Mouse (Mus musculus) intestine, embryonic 14.5 days (tissue): ENCODE data around the gene Sstr2. TPM values are rescaled to one million over a fixed set of nuclear protein-coding genes. Genes with fewer than 3 reads are reported as not detected.

Source experiments
- ATAC-seq: fragments of 200-750 bp; cut with Nextera tagmentation; replicated peaks from 2 replicates; pipeline ENCODE4 v1.8.0; 2017; ENCODE audit warnings: low read depth, moderate number of reproducible peaks, moderate TSS enrichment, moderate library complexity; ENCODE audit not compliant: low FRiP score, low TSS enrichment
- DNase-seq: peaks from one replicate; pipeline ENCODE4 v3.0.0-alpha.2; 2018; ENCODE audit warnings: low spot score
- H3K27ac ChIP-seq: fragments of 300-500 bp; sonication (generic); 2 replicates; pipeline ENCODE4 v1.5.1; 2014; ENCODE audit warnings: low read depth, mild to moderate bottlenecking, control low read depth
- H3K27me3 ChIP-seq: fragments of 300-500 bp; sonication (generic); replicated peaks from 2 replicates; pipeline ENCODE4 v1.6.1; 2014; ENCODE audit warnings: low read length, control low read depth; ENCODE audit not compliant: control insufficient read depth, insufficient read depth
- H3K36me3 ChIP-seq: fragments of 300-500 bp; sonication (generic); 2 replicates; pipeline ENCODE4 v1.6.1; 2014; ENCODE audit warnings: low read length, control low read depth; ENCODE audit not compliant: control insufficient read depth, insufficient read depth
- H3K4me1 ChIP-seq: fragments of 300-500 bp; sonication (generic); replicated peaks from 2 replicates; pipeline ENCODE4 v1.6.1; 2014; ENCODE audit warnings: low read length, control low read depth, mixed read lengths; ENCODE audit not compliant: control insufficient read depth, insufficient read depth
- H3K4me2 ChIP-seq: fragments of 300-500 bp; sonication (generic); 2 replicates; pipeline ENCODE4 v1.6.1; 2014; ENCODE audit warnings: low read length
- H3K4me3 ChIP-seq: fragments of 300-500 bp; sonication (generic); 2 replicates; pipeline ENCODE4 v1.5.1; 2014; ENCODE audit warnings: low read depth, low read length, control low read depth, mixed read lengths
- H3K9ac ChIP-seq: fragments of 300-500 bp; sonication (generic); 2 replicates; pipeline ENCODE4 v1.6.1; 2014; ENCODE audit warnings: mild to moderate bottlenecking, low read length
- H3K9me3 ChIP-seq: fragments of 300-500 bp; sonication (generic); 2 replicates; pipeline ENCODE4 v1.6.1; 2016; ENCODE audit warnings: low read length, control low read depth; ENCODE audit not compliant: control insufficient read depth
- WGBS: fragments of 180-500 bp; shearing (Covaris S2); extraction: QIAGEN DNeasy Blood & Tissue Kit; methylation state at CpG from one replicate; pipeline ENCODE4 v1.1.7; 2014; 5-methylcytosine and 5-hydroxymethylcytosine counted together
- polyA plus RNA-seq: library from polyadenylated mRNA; unstranded; fragments of >200 nt; fragmentation: Nextera tagmentation; extraction: Ambion mirVana; gene quantifications from 2 replicates; pipeline ENCODE4 v1.2.1, GENCODE M21; 2014

The Sstr2 gene
- polyA plus RNA-seq, 1 experiment from 2014 or later: 0.47 TPM

DNA sequence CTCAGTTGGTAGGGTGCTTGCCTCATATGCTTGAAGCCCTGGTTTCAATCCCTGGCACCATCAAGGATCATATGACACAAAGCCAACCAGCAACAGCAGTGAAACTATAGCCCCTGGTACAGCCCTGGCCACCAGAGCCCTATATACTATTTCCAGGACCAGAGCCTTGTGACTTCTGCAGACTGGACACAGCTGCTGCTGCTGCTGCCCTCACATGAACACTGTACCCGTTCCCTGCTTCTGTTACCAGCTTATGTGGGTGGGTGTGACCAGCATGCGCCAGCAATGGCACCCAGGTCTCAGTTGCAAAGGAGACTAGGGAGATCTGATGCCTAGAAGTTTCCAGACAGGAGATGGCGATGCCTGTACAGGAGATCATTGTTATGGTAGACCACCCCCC lies 21.5 kb upstream of the Sstr2 start:
- 91% methylated on average over 3 of the region's 3 CpGs for WGBS

DNA sequence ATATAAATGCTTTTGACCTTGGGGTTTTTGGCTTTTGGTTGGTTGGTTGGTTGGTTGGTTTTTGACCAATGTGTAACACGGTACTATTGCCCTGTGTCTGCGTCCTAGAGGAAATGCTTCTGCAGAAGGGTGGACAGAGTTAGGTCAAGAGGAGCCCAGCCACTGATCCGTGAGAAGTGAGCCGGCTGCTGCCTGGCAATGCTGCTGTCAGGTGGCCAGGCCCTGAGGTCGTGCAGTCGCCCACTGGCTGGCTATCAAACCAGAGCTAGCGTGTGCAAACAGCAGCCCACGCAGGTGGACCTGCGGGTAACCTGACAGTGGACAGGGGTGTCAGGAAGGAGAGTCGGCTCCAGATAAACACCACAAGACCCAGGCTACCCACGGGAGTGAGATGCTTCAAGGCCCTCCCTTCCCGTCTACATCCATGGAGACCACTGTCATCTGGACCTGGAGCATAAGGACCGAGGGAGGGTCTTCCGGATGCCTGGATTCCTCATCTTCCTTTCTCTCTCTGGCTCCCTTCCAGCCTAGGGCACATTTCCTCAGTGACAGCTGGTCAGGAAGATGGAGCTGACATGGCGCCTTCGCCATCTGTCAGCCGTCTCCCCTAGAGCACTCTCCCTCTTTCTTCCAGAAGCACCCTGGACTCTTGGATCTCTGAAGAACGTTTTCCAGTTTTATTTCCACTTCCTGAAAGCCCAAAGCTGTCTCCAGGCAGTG lies 18.5 kb upstream of the Sstr2 start:
- H3K27me3 ChIP-seq: no peaks in the 10 kb centered on the region
- H3K4me1 ChIP-seq: no peaks in the 10 kb centered on the region
- DNase-seq (no peak), ATAC-seq (no peak)
- no peak overlapping the region for H3K9ac ChIP-seq
- H3K9me3 ChIP-seq: no peaks in the 10 kb centered on the region
- no peak overlapping the region for H3K4me2 ChIP-seq
- H3K27ac ChIP-seq: no peak overlapping the region
- H3K36me3 ChIP-seq: no peaks in the 10 kb centered on the region
- 80% methylated on average over 18 of the region's 18 CpGs for WGBS
- no peak overlapping the region for H3K4me3 ChIP-seq

More for the DNA sequence above, 21.5 kb upstream of the Sstr2 start:
- DNase-seq: no peak
- H3K4me2 ChIP-seq: no peak overlapping the region
- H3K4me3 ChIP-seq: no peak overlapping the region
- no peaks in the 10 kb centered on the region for H3K4me1 ChIP-seq
- no peaks in the 10 kb centered on the region for H3K27me3 ChIP-seq
- H3K9me3 ChIP-seq: no peaks in the 10 kb centered on the region
- no peaks in the 10 kb centered on the region for H3K36me3 ChIP-seq
- ATAC-seq: no peak
- no peak overlapping the region for H3K27ac ChIP-seq
- no peak overlapping the region for H3K9ac ChIP-seq

DNA sequence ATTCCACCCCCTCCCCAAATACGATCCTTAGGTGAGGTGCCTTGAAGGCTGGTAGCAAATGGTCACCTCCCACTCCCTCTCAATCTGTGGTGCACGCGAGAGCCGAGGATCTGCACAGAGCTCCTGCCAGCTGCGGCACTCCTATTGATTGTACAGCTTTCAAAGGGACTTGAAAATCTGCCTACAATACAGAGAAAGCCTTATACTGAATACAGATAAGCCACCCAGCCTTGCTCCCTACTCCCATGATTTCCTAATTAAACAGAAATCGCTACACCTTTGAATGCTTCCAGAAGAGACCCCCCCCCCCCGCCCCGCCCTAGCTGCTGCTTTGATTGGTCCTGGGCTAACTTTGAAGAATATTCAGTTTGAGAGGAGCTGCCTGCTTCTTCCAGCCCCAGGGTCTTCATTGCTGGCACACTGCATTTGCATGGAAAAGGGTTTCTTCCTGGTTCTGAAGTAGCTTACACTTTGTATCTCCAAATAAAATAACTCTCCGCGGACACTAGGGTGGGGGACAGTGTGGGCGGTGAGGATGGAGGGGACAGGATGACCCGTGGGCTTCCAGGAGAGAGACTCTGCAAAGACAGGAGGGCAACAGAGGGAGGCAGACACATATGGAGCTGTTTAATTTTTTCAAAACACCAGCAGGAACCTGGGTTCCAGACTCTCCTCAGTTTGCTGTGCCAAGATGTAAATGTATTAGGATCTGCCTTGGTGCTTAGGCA lies 17.4 kb upstream of the Sstr2 start:
- no peak overlapping the region for H3K9ac ChIP-seq
- H3K4me2 ChIP-seq: no peak overlapping the region
- no peaks in the 10 kb centered on the region for H3K9me3 ChIP-seq
- no peaks in the 10 kb centered on the region for H3K4me1 ChIP-seq
- 66% methylated on average over 12 of the region's 12 CpGs for WGBS
- no peaks in the 10 kb centered on the region for H3K36me3 ChIP-seq
- no peak for ATAC-seq
- H3K27me3 ChIP-seq: no peaks in the 10 kb centered on the region
- no peak overlapping the region for H3K4me3 ChIP-seq
- no peak for DNase-seq
- no peak overlapping the region for H3K27ac ChIP-seq

DNA sequence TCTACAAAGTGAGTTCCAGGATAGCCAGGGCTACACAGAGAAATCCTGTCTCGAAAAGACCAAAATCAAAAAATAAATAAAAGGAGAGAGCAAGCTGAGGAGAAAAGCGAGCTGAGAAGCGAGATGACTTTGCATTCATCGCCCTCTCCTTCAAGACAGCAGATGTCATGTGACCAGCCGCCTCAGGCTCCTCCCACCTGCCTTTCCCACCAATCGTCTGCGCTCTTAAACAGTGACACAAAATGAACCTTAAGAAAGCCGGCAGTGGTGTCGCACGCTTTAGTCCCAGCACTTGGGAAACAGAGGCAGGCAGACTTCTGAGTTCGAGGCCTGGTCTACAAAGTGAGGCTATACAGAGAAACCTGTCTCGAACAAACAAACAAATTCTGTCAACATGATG lies 11.6 kb upstream of the Sstr2 start:
- no peaks in the 10 kb centered on the region for H3K27me3 ChIP-seq
- 98% methylated on average over 12 of the region's 12 CpGs for WGBS
- no peak for ATAC-seq
- no peaks in the 10 kb centered on the region for H3K9me3 ChIP-seq
- DNase-seq: no peak
- no peak overlapping the region for H3K4me2 ChIP-seq
- no peak overlapping the region for H3K27ac ChIP-seq
- H3K4me1 ChIP-seq: peaks cover 17% of the 10 kb centered on the region
- no peaks in the 10 kb centered on the region for H3K36me3 ChIP-seq
- H3K9ac ChIP-seq: no peak overlapping the region
- no peak overlapping the region for H3K4me3 ChIP-seq

DNA sequence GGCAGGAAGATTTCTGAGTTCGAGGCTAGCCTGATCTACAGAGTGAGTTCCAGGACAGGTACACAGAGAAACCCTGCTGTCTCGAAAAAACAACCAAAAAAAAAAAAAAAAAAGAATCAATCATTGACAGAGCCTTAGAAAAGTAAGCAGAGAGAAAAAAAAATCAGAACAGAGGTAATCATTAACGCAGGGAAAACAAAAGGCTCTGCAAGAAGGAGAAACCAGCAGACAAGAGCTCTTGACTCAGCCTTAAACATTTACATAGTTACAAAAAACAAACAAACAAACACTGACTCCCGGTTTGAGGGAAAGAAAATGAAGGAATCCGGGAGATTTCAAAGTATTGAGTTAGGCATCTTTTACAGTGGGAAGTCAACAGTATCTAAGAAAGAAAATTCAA lies 9.6 kb upstream of the Sstr2 start:
- Histone ChIP-seq H3K27ac (no peak overlapping the region), H3K9ac (no peak overlapping the region), H3K4me2 (no peak overlapping the region), H3K9me3 (no peaks in the 10 kb centered on the region), H3K27me3 (no peaks in the 10 kb centered on the region), H3K36me3 (no peaks in the 10 kb centered on the region), H3K4me1 (peaks cover 17% of the 10 kb centered on the region), H3K4me3 (no peak overlapping the region)
- ATAC-seq (no peak), DNase-seq (no peak)
- 64% methylated on average over 5 of the region's 5 CpGs for WGBS

DNA sequence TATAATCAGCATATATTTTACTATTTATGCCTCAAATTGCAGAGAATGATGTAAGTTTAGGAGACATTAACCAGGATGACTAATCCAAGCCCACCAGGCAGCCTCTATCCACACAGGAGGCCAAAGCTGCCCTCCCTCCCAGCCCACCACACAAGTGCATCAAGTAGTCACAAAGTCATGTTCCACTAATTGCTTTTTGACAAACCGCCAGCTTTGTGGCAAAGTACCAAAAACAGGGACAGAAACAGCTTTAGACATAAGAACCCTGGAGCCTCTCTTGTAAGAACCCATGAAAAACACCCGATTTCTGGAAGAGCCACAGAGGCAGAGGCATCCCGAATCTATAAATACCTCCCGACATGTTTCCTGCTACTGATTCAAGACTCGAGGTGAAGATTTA lies 8.9 kb upstream of the Sstr2 start:
- 48% methylated on average over 5 of the region's 5 CpGs for WGBS
- H3K27me3 ChIP-seq: peaks cover under 1% of the 10 kb centered on the region; the same call in 1 of the 2 replicates
- peaks cover 17% of the 10 kb centered on the region for H3K4me1 ChIP-seq
- H3K27ac ChIP-seq: no peak overlapping the region
- no peaks in the 10 kb centered on the region for H3K36me3 ChIP-seq
- no peaks in the 10 kb centered on the region for H3K9me3 ChIP-seq
- ATAC-seq (no peak), DNase-seq (no peak)
- no peak overlapping the region for H3K9ac ChIP-seq
- H3K4me3 ChIP-seq: no peak overlapping the region
- H3K4me2 ChIP-seq: no peak overlapping the region

DNA sequence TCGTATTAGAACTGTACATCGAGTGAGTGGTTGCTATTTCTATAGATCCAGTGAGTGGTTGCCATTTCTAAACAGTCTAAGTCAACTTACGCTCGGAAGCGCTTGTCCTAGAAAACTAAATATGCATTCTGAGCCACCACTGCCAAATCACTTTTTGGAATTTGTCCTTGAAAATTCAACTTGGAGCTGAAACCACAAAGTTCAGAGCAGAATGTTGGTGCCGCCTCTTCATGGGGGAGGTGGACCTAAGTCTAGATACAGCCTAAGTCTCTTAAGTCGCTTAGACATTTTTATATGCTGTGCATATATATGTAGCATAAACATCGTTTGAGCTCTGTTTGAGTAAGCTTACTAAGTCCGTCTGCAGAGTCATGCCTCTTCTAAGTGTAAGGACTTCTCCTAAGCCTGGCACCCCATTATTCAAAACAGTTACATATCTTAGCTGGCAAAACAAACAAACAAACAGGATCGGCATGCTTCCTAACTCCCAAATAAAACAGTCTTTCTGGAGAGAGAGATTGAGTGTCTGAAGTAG lies 8.0 kb upstream of the Sstr2 start:
- H3K9ac ChIP-seq: no peak overlapping the region

DNA sequence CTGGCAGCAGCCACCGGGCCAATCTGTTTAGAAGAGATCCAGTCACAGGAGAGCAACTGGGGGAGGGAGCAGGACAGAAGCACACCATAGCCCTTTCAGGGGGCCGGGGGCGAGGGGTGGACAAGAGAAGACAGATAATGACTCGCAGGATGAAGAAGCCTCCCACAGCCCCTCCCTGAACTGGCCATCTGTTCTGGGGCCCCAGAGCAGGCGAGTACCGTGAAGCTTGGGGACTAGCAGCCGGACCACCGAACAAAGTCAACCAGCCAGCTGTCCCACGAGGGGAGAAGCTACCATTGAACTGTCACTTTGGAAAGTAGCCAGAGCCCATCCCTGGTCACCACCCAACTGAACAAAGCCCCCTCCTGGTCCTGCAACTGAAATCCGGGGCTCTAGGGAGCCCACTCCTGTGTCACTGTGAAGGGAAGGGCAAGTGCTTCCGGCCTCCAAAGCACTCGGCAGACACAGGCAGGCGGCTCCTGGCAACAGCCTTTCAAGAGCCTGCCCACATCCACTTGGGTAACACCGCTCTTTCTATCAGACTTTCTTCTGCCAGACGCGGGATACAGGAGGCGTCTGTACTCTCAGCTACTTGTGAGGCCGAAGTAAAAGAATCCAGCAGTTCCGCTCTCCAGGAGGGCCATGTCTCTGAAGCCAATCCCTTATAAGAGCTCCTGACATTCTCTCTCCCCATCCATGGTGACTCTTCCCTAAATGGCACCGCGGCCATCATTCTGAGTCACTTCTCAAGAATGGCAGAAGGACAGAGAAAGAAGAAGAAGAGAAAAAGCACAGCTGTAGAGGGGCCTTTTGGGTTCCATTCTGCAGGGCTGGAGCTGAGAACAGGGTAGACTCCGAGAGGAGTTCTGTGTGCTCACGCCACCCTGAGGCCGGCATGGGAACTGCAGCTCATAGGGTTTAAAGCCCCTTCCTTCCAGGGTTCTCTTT lies 7.2 kb upstream of the Sstr2 start:
- Histone ChIP-seq H3K27me3 (peaks cover 3% of the 10 kb centered on the region; the same call in 1 of the 2 replicates), H3K27ac (peak overlapping the region; percentile 64), H3K36me3 (no peaks in the 10 kb centered on the region), H3K4me2 (peak overlapping the region; percentile 24), H3K4me1 (peaks cover 18% of the 10 kb centered on the region), H3K4me3 (no peak overlapping the region), H3K9me3 (no peaks in the 10 kb centered on the region), H3K9ac (0 out of 2 replicates have a peak overlapping the region, but pooled peaks have one; percentile 16)
- no peak for ATAC-seq
- peak; percentile 78 for DNase-seq
- WGBS: 19% methylated on average over 24 of the region's 24 CpGs

More for the DNA sequence above, 8.0 kb upstream of the Sstr2 start:
- H3K4me2 ChIP-seq: peak overlapping the region; percentile 24; the same call in 1 of the 2 replicates
- no peak overlapping the region for H3K4me3 ChIP-seq
- H3K4me1 ChIP-seq: peaks cover 17% of the 10 kb centered on the region
- H3K27me3 ChIP-seq: peaks cover 3% of the 10 kb centered on the region; the same call in 1 of the 2 replicates
- H3K9me3 ChIP-seq: no peaks in the 10 kb centered on the region
- 0 out of 2 replicates have a peak overlapping the region, but pooled peaks have one; percentile 64 for H3K27ac ChIP-seq
- ATAC-seq (no peak), DNase-seq (no peak)
- no peaks in the 10 kb centered on the region for H3K36me3 ChIP-seq
- 68% methylated on average over 10 of the region's 10 CpGs for WGBS
